Mouse (Mus musculus) brown adipose tissue, adult 24 weeks (tissue): ENCODE results near the gene Polr3g. TPM values are rescaled to one million over a fixed set of nuclear protein-coding genes. Genes with fewer than 3 reads are reported as not detected.
"Not testable (repeated sequence)": the region's sequence is repeated elsewhere in the genome, so short reads cannot be mapped to it uniquely, and the experiment has no call there.

Source experiments
- H3K27ac ChIP-seq: fragments of 200-500 bp; replicated peaks from 2 replicates; pipeline ENCODE4 v1.5.1; 2012; ENCODE audit warnings: low read depth, mild to moderate bottlenecking, low read length
- H3K4me1 ChIP-seq: fragments of 200-500 bp; 2 replicates; pipeline ENCODE4 v1.6.1; 2012; ENCODE audit warnings: low read length, mixed read lengths; ENCODE audit not compliant: control insufficient read depth, insufficient read depth, insufficient read length
- H3K4me3 ChIP-seq: fragments of 200-500 bp; 2 replicates; pipeline ENCODE4 v1.5.1; 2012; ENCODE audit warnings: low read depth, mild to moderate bottlenecking, low read length, moderate library complexity; ENCODE audit not compliant: insufficient read depth
- polyA plus RNA-seq: library from polyadenylated mRNA; stranded (reverse); fragments of >200 nt; gene quantifications from 2 replicates; pipeline ENCODE4 v1.2.4, GENCODE M21; 2012; ENCODE audit not compliant: missing spikeins, insufficient read depth, insufficient read length

Gene Polr3g
- polyA plus RNA-seq = 12.3 and 12.6 TPM in 2 replicates

DNA sequence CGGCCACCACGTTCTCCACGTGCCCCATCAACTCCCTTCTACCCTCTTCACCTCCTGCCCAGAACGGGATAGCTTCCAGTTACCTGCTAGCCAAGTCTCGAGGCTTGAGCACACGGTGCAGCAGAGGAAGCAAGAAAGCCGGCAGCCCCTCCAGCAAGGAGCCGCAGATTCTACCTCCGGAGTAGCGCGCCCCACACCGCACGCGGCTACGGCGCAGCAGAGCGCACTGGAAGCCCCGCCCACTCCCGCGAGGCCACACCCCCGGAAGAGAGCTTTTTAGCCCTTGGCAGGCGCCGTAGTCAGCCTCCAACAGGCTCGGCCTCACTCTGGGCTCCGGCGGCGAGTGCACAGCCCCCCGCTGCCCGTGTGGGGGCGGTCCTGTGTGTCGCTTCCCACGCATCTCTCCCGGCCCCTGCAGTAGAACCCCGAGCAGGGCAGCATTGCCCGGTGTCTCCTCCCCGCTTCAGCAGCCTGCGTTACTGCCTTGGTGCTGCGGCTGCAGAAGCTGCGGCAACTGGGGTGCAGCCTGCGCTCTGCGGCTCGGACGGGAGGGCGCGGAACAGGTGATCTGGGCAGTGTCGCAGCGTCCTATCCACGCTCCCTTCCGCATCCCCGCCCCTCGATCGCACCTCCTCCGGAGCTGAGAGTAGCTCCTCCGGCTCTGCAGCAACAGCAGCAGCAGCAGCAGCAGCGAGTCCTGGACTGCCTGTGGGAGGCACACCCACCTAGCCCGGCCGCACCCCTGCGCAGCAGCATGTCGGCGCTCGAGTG, at the start of gene Polr3g, which contains the start of gene Mblac2:
TSS of gene Polr3g (minus strand) at position 239 of the 771 bp plus-strand sequence.
TSS of gene Mblac2 (plus strand) at position 567 of the 771 bp plus-strand sequence.
- Histone ChIP-seq H3K4me3 (peak within 1 kb of the TSS; percentile 92), H3K4me1 (0 out of 2 replicates have a peak, but pooled peaks cover 2% of the 10 kb centered on the region), H3K27ac (no peak within 1 kb of the TSS)

DNA sequence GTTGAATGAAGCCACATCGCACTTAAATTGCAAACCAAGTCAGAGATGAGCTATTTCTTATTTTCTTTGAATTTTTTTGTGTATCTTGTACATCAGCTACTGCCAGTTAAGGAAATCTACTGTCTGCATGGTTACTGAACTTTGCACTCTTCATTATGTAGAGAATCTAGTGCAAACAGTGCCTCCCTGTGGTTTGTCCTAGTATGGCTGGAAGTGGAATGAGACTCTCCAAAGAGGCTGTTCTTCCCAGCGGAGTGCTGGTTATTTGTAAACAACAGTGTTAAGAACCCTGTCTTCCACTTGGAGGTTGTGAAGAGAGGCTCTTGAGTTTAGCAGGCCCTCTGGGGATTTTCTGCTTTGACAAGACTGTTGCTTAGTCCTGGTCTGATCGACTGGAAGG, 49.6 kb upstream of the Polr3g start:
- Histone ChIP-seq H3K27ac (no peak overlapping the region), H3K4me1 (peaks cover 3% of the 10 kb centered on the region), H3K4me3 (no peak overlapping the region)

DNA sequence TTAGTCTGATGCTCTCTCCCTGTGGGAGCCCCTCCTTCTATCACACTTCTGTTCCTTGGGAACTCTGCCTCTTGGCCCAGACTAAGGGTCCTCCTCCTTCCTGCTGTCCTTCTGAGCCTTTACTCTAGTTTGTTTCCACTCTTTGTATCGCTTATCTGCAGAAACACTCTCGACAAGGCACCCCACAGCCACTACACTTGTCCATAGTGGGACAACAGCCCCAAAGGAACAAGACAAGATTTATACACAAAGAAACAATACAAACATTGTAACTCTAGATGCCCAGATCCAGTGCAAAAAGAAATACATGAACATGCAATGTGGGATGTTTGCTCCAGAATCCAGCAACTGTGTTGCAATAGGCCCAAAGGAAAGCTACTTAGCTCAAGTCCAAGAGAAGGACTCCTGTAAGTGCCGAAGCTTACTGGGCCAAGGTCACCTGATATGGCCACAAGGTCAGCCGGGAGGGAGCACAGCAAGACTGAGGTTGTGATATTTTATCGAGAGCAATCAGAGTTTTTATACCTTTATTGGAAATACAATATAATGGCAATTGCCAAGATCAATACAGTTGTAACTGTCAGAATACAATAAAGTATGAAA, 46.3 kb upstream of the Polr3g start:
- peaks cover 3% of the 10 kb centered on the region for H3K4me1 ChIP-seq
- 0 out of 2 replicates have a peak overlapping the region, but pooled peaks have one; percentile 14 for H3K27ac ChIP-seq
- H3K4me3 ChIP-seq = no peak overlapping the region

DNA sequence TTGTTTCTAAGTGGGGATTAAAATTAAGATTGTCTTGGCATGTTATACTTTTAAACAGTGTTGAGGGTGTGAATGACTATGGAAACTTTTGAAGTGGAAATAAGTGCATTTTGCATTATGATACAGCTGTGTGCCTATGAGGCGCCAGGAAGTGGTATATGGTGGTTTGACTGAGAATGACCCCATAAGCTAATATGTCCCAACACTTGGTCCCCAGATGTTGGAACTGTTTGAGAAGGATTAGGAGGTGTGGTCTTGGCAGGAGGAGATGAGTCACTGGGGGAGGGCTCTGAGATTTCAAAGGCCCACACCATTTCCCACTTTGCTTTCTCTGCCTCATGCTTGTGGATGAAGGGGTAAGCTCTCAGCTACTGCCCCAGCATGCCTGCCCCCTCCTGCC, 44.5 kb upstream of the Polr3g start:
- Histone ChIP-seq H3K27ac (peak overlapping the region; percentile 57), H3K4me3 (no peak overlapping the region), H3K4me1 (peaks cover 3% of the 10 kb centered on the region)

DNA sequence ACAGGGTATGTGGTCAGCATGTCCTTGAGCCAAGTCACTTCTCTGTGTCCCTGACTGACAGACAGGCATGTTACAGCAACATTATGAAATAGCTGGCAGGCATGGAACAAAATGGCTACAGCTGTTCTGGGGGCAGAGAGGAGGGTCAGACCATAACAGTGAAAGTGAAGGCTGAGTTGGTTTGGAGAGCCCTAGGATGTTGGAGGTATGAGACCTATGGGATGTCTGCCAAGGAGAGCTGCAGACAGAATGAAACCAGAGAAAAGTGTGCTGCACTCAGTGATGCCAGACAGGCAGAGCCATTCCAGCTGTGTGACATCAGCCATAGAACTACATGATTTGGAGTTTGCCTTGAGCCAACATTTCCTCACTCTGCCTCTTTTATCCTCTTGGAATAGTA, 44.1 kb upstream of the Polr3g start:
- peaks cover 3% of the 10 kb centered on the region for H3K4me1 ChIP-seq
- peak overlapping the region; percentile 53; the same call in 1 of the 2 replicates for H3K27ac ChIP-seq
- H3K4me3 ChIP-seq = no peak overlapping the region

DNA sequence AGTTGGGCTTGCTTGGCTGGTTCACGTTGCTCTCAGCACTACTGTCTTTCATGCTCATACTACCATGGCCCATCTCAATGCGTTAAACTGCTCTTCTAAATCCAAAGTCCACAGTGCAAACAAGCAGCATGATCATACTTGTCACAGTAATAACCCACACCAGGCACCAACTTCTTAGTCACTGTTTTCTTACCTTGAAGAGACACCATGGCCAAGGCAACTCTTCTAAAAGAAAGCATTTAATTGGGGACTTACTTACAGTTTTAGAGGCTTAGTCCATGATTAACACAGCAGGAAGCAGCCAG, 33.2 kb upstream of the Polr3g start:
- Histone ChIP-seq H3K4me1 (no peaks in the 10 kb centered on the region; the same call in 1 of the 2 replicates), H3K27ac (no peak overlapping the region), H3K4me3 (no peak overlapping the region)

DNA sequence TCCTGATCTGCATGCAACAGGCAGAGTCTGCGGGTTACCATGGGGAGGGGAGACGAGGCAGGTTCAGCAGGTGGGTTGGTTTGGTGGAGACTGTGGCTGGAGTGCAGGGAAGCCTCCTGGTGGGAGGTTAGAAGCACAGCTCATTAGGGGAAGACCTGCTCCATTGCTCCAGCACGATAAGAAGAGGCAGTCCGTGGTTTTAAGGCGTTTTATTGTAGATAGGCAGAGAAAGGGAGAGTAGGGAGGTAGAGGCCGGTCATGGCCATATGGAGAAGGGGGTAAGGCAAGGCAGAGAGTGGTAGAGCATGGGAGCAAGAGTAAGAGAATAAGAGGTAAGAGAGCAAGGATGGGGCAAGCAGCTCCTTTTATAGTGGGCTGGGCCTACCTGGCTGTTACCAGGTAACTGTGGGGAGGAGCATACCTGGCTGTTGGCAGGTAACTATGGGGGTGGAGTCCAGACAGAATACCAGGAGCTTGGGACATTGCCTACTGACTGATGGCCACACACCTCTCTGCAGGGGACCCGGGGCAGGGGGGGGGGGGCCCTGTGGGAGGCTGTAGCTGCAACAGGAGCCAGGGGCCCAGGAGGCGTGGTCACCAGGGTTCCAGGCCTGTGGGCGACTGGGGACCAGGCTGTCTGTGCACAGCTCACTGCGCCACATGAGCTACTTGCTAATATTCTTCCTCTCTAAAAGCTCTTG, 32.7 kb upstream of the Polr3g start:
- no peaks in the 10 kb centered on the region; the same call in 1 of the 2 replicates for H3K4me1 ChIP-seq
- no peak overlapping the region for H3K27ac ChIP-seq

DNA sequence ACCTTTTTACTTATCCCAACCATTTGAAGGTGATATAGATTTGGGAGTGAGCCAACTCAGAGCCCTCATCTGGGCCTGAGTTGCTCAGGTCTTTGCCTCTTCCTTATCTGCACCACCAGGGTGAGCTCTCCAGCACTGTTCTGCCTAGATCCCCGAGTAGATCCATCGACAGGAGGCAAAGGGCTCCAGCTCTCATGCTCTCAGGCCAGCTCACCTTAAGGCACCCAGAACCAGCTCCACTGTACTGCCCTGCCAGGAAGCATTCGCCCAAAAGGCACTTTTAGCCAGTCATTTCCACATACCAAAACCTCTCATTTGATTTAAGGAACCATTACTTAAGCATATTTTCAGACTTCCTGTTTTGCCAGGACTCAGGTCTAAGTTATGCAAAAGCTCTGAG, 30.1 kb upstream of the Polr3g start:
- Histone ChIP-seq H3K27ac (no peak overlapping the region), H3K4me3 (no peak overlapping the region), H3K4me1 (no peaks in the 10 kb centered on the region; the same call in 1 of the 2 replicates)

More for the DNA sequence above, 32.7 kb upstream of the Polr3g start:
- no peak overlapping the region for H3K4me3 ChIP-seq

DNA sequence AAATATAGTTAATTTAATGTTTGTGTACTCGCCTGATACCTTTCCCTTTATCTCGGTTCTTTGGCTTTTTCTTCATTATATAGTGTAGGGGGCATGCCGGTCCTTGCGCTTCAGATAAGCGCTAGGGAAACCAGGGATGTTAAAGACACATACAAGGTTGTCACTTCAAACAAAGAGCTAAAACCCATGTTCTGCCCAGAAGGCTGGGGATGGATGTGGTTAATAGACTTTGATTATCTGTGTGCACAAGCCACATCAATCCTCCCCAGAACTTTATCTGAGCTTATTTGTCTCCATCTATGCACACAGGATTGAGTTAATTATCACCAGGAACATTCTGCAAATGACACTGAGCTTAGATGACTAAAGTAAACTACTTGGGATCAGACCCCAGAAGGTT, 25.8 kb upstream of the Polr3g start:
- H3K27ac ChIP-seq = no peak overlapping the region
- no peak overlapping the region for H3K4me3 ChIP-seq
- no peaks in the 10 kb centered on the region; the same call in 1 of the 2 replicates for H3K4me1 ChIP-seq

DNA sequence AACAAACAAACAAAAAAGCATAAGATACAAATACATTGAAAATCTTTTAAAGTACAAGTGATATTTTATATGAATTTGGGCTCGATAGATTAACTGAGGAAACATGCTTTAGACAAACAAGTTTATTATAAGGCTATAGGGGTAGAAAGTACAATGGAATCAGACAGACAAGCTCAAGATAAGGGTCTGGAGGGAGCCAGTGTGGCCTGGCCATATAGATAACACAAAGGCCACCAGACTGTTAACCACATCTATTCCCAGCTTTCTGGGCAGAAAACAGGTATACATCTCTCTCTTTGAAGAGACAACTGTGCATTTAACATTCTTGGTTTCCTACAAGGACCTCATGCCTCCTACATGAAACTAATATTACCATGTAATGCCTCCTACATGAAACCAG, 19.5 kb upstream of the Polr3g start:
- Histone ChIP-seq H3K27ac (no peak overlapping the region), H3K4me1 (no peaks in the 10 kb centered on the region), H3K4me3 (no peak overlapping the region)

DNA sequence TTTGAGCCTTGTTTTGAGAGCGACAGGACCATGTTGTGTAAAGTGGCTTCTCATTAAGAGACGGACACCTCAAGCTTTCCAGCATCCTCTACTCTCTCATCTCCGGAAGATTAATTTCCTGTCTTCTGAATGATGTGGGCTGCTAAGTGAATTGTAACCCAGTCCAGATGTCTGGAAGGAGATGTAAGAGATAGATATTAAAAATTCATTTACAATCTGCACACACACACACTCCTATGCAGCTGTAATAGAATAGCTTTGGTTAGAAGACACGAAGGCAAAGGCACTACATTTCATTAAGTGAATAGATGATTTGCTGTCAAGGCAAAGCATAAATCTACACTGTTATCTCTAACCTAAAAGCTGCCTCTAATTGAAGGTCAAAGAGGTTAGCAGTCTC, 18.3 kb upstream of the Polr3g start:
- Histone ChIP-seq H3K4me3 (no peak overlapping the region), H3K27ac (no peak overlapping the region), H3K4me1 (no peaks in the 10 kb centered on the region)

DNA sequence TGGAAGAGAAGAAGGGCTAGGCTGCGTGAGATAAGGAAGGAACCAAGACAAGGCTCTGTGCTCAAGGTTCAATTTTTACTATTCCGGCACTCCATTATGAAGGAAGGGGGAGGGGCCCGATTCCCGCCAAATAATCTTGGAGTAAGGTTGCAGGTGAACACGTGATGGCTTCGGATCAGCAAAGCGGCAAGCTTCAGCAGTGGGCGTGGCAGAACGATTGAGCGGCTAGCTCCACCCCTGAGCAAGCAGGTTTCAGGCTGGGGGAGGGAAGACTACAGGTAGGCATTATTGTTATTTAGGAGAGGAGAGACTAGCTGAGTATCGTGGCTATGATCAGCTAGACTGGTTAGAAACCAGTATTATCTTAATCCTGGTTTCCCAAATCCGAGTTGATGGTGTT, 17.3 kb upstream of the Polr3g start:
- not testable (repeated sequence) for H3K4me3 ChIP-seq, H3K4me1 ChIP-seq, H3K27ac ChIP-seq

DNA sequence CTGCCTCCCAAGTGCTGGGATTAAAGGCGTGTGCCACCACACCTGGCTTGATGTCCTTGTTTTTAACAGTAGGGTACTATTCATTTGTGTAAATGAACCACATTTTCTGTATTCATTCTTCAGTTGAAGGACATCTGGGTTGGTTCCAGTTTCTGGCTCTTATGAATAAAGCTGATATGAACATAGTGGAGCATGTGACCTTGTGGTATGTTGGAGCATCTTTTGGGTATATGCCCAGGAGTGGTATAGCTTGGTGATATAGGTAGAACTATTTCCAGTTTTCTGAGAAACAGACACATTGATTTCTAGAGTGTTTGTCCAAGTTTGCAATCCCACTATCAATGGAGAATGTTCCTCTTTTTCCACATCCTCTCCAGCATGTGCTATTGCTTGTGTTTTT, 3.1 kb upstream of the Polr3g start:
- 0 out of 2 replicates have a peak, but pooled peaks cover 2% of the 10 kb centered on the region for H3K4me1 ChIP-seq
- H3K4me3 ChIP-seq = no peak overlapping the region
- H3K27ac ChIP-seq = no peak overlapping the region

DNA sequence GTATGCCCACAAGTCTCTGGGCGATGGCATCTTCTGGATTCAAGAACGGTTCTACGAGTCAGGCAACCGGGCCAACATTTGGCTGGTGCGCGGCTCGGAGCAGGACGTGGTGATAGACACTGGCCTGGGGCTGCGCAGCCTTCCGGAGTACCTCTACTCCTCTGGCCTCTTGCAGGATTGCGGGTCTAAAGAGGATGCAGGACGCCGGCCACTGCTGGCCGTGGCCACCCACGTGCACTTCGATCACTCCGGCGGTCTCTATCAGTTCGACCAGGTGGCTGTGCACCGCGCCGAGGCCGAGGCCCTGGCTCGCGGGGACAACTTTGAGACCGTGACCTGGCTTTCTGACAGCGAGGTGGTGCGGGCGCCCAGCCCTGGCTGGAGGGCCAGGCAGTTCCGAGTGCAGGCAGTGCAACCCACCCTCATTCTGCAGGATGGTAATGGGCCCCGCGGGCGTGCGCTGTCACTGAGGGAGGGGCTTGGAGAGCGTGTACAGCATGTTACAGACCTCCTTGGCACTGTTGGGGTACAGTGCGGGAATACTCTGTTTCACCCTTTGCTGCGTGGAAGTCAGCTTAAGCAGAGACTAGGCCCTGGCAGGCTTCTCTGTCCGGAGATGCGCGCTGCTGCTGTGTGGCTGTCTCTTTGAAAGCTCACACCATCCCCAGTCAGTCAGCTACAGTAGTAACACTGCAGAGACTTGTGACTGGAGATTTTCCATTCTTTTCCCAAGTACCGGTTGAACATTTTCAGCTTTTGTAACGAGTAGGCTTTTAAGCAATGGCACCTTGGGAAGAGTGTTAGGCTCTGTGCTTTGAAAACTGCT, 946 bp upstream of the Polr3g start:
- 0 out of 2 replicates have a peak, but pooled peaks cover 2% of the 10 kb centered on the region for H3K4me1 ChIP-seq
- H3K4me3 ChIP-seq = peak overlapping the region; percentile 92
- H3K27ac ChIP-seq = no peak overlapping the region

DNA sequence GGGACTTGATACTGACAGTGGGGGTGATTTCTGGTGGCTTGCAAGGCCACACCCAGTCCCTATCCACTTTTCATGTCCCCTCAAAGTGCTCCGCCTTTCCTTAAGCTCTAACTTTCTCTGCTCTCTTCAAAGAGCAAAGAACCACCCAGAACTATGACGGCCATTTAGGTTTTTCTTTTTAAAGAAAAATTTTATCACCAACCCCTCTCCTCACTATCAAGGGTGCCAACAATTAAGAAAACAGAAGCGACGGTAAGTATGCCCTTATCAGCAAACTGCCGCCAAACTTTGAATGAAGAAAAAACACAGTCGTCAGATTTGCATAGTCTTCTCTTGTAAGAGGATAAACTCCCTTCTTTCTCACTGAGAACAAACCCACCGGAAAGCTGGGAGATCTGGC, 547 bp downstream of the Polr3g start:
- H3K4me3 ChIP-seq = peak overlapping the region; percentile 92
- H3K4me1 ChIP-seq = 0 out of 2 replicates have a peak, but pooled peaks cover 2% of the 10 kb centered on the region
- H3K27ac ChIP-seq = no peak overlapping the region
